Mouse (Mus musculus) kidney, adult 18-20 months (tissue): ENCODE measurements around the gene Slit2.
A peak's percentile ranks its signal among the peaks of the same experiment; 100 is the strongest.

ENCODE experiments used
- DNase-seq: peaks from one replicate; pipeline ENCODE4 v3.0.0; 2021

The Slit2 gene

DNA sequence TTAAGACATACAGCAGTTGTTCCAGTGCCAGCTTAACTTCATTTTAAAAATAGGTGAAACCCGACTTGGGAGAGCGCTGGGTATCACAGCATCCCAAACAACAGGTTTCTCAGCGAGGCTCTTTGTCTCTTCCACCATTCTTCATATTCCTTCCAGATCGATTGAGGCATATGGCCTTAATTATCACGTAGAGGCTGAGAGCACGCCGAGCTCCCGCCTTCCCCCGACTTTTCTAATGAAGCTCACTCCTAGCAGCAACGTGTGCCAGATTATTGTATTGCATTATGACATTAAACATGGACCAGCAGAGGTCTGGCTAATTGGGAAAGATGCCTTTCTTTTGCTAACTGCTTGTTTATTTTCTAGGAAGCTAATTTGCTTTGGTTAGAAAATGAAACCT, 75.7 kb downstream of the Slit2 start:
- DNase-seq = no peak

DNA sequence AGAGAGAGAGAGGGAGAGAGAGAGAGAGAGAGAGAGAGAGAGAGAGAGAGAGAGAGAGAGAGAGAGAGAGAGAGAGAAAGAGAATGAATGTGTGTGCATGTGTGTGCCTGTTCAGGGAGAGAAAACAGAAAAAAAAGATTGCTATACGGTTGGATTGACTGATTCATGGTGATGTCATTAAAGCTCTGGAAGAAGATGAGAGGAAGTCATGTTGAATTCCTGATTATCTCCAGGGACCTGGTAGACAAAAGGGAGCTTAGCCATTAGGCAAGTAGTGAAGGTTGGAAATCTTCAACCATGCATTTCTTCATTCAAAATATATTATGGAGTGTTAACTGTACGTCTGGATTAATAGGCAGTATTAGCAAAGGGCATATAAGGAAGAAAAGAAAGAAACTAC, 77.8 kb downstream of the Slit2 start:
- DNase-seq = no peak

DNA sequence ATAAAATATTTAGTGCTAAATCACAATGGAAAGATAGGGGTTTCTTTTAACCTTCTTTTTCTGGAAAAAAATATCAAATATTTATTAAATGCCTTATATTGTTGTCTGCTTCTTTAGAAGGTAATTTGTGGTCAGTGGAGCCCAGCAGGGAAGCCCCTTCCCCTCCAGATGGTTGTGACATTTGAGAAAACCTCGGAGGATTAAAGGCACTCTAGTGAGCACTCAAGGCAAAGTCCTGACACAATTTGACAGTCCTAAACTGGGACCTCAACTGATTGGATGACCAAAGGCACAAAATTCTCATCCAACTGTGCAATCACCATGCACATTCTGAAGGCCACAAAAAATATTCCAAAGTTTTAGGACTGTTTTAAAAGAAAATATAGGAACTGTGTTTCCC, 95.8 kb downstream of the Slit2 start:
- no peak for DNase-seq

DNA sequence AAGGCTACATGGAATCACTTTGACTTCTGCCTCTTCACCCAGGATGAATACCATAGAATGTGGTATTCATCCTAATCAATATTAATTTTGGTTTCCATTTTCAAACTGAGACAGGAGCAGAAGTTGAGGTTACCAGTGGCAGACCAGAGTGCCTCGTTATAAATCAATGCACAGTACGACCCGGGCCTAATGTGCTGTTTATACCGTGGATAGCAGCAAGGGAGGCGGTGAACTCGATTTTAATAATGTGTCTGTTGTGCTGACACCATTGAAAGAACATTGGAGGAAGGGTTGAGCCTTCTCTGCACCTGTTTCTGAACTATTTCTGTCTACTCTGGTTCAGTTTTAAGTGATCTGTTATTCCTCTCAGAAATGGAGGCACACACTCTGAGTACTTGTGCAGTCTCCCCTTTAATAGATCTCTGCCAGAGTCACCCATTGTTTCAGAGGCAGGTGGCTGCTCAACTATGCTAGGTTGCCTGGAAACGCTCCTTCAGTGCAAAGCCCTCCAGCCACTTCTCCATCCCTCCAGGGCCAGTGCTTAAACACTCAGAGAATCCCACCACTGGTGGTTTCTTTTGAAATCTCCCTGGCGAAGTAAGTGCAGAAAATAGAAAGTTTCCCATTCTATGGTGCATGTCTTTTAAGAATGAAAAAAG, 98.4 kb downstream of the Slit2 start:
- no peak for DNase-seq

DNA sequence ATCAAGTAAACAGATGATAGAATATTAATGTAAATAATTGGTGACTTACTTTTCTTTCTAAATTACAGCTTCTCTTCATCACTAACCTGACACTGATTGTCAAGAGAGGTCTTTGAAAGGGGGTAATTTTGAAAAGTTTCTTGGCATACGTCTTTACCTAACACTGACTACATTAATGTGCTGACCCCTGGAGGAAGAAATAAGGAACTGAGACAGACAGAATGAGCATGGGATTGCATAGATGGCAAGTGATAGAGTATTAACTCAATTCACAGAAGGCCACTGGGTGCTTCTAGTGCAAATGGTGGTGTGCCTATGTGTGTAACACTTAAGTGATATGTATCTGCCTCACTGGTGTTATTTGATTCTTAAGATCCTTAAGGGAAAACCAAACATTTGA, 130.5 kb downstream of the Slit2 start:
- no peak for DNase-seq

DNA sequence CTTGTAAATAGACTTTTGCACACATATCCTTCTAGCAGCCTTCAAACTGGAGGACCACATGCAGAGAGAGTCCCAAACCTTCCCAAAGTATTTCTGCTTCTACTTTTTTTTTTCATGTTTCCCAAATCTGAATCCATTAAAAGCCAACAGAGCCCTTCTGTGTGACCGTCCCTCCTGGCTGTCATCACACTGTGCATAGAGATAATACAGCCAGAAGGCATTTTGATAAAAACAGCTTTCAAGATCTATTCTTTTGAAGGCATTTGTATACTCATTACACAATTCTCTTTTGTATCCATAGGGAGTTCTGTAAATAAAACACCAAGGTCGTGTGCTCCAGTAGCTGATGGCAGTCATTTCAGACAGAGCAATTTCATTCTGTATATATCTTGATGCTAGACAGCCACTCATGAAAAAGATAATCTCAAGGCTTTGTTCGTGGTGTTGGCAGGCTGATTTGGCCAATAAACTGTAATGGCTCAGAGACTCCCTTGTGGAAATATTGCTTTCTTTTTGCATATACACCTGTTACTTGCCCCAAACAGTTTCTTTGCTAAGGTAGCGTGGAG, 132.1 kb downstream of the Slit2 start:
- no peak for DNase-seq

DNA sequence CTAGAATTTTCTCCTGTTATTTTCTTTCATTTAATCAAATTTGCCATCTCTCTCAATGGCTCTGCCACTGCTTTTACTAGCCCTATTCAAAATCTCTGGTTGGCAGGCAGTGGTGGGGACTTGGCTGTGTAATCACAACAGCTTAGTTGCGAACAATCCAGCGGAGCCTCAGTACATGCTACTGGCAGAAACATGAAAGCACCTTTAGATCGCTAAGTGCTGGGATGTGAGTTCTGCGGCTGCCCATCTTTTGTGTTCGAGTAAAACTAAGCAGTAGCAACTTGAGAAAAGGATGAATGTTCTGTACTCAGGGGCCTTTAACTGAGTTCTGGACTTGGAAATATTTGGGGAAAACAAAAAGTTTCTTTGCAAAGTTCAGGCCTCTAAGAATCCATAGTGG, 139.7 kb downstream of the Slit2 start:
- DNase-seq = no peak

DNA sequence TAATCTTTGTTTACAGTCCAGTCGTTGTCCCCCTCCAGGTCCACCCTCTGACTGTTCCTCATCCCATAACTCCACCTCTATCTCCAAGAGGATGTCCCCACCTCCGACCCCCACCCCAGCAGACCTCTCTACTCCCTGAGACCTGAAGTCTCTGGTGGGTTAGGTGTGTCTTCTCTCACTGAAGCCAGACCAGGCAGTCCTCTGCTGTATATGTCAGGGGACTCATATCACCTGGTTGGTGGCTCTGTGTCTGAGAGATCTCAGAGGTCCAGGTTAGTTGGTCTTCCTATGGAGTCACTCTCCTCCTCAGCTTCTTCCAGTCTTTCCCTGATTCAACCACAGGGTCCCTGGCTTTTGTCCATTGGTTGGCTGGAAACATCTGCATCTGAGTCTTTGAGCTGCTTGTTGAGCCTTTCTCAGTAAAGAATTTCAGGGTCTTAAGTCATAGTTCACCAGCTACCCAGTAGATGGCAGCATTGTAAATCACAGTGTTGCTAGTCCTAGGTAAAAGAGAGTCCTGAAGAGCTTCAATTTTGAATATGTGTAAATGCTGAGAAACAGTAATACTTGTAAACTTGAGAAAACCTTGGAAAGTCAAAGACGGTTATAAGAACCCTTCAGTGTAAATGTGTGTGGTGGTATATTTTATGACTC, 143.0 kb downstream of the Slit2 start:
- peak; percentile 8 for DNase-seq

DNA sequence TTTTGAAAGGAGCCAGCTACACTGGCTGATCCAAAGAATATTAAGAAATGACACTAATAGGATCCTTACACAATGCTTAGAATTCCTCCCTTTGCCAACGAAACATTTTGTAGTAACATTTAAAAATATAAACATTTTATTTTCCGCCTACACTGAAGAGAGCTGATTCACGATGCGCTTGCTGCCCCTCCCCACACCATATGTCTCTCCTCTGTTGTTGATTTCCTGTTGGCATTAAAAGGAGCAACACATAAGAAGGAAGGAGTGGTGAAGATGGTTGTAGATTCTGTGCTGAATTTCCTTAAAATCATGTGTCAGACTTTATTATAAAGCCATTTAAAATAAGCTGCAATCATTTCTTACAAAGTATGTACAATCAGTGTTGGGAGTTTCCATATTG, 147.0 kb downstream of the Slit2 start:
- no peak for DNase-seq

DNA sequence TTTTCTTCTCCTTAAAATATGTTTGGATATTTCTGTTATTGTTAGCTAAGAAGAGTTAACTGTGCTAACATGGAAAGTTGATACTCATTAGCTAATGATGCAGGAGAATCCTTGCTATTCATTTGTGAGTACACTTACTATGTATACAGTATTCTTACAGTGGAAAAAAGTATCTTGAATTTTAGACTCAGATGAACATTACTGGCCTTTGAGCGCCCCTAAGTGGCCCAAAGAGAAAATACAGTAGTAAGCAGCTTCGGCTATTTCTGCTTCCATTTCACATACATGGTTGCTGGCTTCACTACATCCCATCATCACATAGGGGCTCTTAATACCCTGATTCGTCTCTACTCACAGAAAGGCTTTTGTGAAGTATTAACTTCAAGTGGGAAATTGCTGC, 153.6 kb downstream of the Slit2 start:
- DNase-seq = peak; percentile 21

DNA sequence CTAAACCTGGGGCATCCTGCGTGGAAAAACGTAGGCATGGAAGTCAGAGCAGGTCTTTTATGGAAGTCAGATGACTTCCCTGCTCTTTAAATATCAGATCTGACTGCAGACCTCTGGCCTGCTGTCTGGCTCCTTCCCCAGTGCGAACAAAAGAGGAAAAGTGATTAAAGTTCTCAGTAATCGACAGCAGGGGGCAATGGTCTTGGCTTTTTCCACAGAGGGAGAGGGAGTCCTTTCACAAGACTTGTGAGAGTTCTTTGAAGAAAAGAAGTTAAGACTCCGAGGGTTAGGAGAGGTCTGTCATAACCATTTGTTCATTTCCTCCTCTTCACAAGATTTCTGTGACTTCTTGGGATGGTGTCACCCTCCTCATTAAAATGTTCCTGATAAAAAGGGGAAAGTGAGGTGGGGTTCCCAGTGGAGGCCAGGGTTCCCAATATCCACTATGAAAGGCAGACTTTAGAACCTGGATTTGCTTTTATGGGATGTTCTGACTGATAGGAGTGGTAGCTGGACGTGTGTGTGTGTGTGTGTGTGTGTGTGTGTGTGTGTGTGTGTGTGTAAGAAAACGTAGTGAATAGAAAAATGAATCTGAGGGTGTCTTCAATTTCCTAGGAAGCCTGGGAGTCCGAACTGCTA, 156.0 kb downstream of the Slit2 start:
- no peak for DNase-seq

DNA sequence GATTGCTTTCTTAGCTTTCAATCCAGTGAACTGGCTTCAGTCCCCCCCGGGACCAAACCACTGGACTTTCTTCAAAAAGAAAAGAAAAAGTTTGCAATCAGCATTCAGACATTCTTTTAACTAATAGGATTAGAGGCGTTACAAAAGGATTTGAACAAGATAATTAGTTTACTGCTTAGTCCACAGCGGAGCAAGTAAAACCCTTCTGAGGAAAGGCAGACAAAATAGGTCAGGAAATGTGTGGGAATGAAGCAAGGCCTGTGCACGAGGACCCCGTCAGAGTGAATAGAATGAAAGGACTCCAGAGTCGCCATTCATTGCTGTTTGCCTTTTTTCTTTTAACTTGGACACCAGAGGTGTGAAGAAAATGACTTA, 156.5 kb downstream of the Slit2 start:
- no peak for DNase-seq

DNA sequence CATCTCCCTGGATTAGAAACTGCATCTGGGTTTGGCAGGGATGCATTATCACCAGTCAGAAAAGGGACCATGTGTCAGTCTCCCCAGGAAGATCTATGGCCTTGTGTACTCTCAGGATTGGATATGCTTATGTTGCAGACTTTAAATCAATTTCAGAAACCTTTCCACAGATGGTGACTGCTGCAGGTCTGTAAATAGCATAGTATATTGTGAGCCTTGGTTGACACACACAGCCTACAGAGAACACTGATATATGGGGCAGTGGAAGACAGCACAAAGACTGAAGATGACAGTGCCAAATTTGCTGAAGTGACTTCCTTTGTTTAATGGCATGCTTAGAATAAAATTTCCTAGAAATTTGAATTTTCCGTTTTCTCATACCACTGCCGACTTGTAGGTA, 163.1 kb downstream of the Slit2 start:
- no peak for DNase-seq

DNA sequence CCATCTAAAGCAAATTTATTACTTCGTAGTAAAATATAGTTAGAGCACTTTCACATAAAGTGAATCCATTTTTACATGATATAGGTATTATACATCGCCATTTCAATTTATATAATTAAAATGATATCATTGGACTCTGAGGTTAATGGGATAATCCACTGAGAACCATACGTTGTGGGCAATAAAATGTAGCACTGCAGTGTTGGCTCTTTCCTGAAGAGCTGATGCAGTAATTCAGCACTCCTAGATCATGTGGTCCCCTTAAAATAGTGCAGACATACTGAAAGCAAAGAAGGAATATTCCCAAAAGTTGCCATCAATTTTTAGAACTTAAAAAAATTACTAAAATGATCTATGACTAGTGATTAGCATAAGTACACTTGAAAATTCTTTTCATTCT, 177.9 kb downstream of the Slit2 start:
- no peak for DNase-seq

DNA sequence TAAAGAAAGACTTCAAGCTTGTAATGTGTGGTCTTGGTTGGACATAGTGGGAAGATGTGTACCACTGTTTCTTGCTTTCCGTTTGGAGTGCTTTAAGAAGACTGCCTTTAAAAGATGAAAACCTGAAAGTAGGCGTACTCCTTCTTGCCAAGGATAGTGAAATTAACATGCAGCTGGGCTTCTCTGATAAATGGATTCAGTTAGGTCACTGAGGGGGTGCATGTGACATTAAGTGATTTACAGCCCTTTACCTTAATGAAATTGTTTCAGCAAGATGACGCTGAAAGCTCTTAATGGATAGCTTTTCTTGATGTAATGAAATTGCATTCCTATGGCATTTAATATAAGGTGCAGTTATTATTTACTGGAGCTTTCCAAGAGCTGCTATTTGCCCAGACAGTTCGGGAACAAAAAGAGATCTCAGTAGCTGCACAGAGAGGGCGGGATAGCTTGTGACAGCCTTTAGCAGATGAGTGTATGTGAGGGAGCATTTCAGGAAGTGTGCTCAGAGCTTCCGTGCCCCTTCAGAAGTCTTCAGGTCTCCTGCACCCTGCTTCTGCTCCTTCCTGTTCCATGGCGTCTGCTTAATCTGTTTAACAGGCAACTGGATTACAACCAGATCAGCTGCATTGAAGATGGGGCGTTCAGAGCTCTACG, 198.8 kb downstream of the Slit2 start:
- DNase-seq = no peak

DNA sequence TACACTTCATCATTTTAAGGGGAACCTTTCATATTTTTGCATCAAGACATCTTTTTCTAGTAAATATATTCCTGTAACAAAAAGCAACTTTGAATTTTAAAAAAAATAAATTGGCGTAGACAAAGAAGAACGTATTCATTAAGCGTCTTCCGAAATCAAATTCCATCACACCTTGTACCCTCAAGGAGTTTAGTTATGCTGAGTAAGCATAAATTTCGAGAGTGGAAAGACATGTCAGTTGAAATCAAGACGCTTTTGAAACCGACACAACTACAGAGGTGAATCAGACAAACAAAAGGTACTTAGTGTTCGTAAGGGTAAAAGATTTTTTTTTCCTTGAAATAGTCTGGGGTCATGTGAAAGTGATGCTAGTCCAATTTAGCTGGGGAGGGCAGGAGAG, 201.4 kb downstream of the Slit2 start:
- DNase-seq = no peak

DNA sequence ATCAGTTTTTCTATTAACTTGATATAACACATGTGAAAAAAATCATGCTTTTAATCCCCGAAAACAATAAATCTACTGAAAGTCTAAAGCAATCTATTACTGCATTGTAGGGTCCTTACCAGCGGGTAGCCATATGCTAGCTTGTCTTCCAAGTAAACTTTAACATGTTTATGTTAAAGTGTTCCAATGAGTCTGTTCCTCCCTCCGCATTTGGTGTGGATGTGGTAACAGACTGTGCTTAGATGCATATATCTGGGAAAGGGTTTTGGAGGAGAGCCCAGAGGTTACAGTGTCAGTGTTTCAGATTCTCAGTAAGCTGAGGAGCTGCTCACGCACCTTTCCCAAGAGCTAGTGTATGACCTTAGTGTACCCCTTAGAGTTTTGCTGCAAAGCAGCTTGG, 204.9 kb downstream of the Slit2 start:
- DNase-seq = no peak

DNA sequence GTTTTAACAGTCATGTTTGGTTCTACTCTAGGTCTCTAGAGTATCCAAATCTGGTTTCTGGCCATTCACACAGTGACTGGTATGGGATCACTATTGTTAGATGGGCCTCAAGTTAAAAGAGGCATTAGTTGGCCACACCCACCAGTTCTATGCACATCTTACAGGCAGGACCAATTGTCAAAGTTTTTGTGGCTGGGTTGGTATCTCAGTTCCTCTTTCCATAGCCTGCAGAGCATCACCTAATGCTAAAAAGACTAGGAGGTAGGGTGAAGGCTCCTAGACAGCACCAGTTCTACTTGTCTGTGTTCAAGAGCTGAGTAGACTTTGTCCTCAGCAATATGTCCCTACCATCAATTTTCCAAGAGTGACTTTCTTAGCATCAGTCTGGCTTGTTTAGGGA, 216.4 kb downstream of the Slit2 start:
- DNase-seq = no peak

DNA sequence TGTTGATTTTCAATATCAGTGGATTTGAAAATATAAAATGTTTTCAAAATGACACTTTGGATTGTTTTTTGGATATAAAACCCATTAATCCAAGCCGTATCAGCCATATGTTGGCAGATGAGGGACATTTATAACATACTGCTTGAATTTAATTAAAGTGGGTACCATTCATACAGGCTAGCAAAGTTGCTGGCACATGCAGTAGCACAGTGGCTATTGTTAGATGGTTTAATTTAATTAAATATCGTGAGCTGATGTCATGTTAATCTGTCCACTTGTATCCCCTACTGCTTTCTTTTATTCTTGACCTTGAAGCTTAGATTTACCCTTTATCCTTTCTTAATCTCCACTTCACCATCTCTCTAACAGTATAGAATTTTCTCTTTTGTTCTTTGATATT, 232.3 kb downstream of the Slit2 start:
- DNase-seq = no peak

DNA sequence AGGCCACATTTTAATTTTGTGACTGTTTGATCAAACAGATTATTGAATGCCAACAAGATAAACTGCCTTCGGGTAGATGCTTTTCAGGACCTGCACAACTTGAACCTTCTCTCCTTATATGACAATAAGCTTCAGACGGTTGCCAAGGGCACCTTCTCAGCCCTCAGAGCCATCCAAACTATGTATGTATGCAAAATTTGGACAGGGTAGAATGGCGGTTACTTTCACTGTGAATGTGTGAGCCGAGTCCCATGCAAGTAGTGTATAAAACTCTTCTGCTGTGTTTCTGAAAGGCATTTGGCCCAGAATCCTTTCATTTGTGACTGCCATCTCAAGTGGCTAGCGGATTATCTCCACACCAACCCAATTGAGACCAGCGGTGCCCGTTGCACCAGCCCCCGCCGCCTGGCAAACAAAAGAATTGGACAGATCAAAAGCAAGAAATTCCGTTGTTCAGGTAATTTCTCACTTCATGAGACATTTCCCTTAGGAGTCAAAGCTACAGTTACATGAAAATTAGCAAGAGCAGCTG, 236.8 kb downstream of the Slit2 start:
- DNase-seq = no peak

DNA sequence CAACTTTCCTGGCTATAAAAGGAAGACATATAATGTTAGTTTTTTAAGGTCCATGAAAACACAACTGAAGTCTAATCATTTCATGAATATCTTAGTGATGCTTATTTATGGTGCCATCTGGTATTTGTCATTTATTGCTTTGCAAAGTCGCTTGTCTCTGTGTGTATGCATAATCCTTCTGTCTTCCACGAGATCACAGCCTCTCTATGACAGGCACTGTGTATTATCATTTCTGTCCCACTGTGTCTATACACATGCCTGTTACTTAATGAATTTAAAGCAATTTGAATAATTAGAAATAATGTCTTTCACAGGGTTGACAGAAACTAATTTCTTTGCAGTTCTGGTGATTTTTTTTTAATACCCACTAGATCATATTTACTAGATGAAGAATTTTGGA, 242.6 kb downstream of the Slit2 start:
- no peak for DNase-seq

DNA sequence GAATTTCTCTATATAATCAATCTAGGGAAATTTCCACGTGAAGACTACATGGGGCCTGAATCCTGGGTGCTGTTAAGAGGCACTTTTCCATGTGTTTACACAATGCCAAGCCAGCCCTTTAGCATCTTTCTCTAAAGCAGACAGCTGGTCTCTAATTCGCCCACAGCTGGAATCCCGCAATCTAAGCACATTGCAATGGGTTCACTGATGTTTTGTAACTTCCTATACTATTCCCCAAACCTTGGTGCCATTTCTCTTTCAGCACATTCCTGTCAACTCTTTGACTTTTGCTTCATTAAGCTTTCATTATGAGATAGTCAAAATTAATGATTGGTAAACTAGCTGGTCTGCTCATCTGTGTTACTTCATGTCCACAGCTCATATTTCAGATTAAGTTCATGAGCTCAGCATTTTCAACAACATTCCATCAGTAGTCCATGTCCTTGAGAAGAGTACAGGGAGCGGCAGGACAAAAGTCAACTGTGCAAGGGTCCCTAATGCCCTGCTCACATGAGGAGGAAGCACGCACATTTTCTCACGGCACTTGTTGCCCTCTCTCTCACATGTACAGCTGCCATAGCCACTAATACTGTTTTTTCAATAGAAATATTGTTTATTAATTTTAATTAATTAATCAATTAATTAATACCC, 247.6 kb downstream of the Slit2 start:
- no peak for DNase-seq

DNA sequence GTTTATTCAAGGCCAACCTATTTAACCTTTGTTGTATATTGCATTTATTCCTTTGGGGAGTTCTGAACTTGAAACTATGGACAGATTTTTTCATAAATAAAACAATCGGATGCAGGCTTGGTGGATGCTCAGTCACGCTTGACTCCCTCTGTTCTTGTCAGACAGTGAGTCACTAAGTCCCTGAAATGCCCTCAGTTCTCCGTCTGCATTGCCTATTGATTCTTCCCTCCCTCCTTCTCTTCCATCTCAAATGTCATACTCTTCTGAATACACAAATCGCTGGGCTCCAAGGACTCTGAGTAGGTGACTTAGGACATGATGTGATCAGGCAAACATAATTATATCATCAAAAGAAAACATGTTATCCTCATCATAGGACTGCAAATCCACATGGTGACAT, 251.8 kb downstream of the Slit2 start:
- DNase-seq = no peak
